Mouse (Mus musculus) olfactory bulb, adult 2 months (tissue): ENCODE measurements around the gene Ppfibp2. TPM values are rescaled to one million over a fixed set of nuclear protein-coding genes. Genes with fewer than 3 reads are reported as not detected.
A peak's percentile ranks its signal among the peaks of the same experiment; 100 is the strongest.

ENCODE experiments used
- H3K27ac ChIP-seq: fragments of 200-500 bp; 2 replicates; pipeline ENCODE4 v1.5.1; 2012; ENCODE audit warnings: low read depth, low read length; ENCODE audit not compliant: insufficient read depth
- H3K4me1 ChIP-seq: fragments of 200-500 bp; 2 replicates; pipeline ENCODE4 v1.6.1; 2012; ENCODE audit warnings: low read length; ENCODE audit not compliant: control insufficient read depth, insufficient read depth
- H3K4me3 ChIP-seq: fragments of 200-500 bp; 2 replicates; pipeline ENCODE4 v1.5.1; 2012; ENCODE audit warnings: mild to moderate bottlenecking, low read depth, low read length, moderate library complexity; ENCODE audit not compliant: insufficient read depth
- CTCF ChIP-seq: fragments of 200-500 bp; IDR thresholded peaks from 2 replicates; pipeline ENCODE4 v1.5.1; 2012; ENCODE audit warnings: low read depth, mild to moderate bottlenecking, low read length, moderate library complexity; ENCODE audit not compliant: insufficient read depth
- POLR2A ChIP-seq: fragments of 200-500 bp; IDR thresholded peaks from 2 replicates; pipeline ENCODE4 v1.6.1; 2012; ENCODE audit warnings: mild to moderate bottlenecking, low read depth, low read length, moderate library complexity; ENCODE audit not compliant: insufficient read depth
- WGBS: fragments of 180-500 bp; shearing (Covaris S2); methylation state at CpG from one replicate; pipeline ENCODE4 v1.1.7; 2018; 5-methylcytosine and 5-hydroxymethylcytosine counted together
- polyA plus RNA-seq: library from polyadenylated mRNA; stranded (reverse); fragments of >200 nt; gene quantifications from 2 replicates; pipeline ENCODE4 v1.2.4, GENCODE M21; 2012; ENCODE audit warnings: low replicate concordance; ENCODE audit not compliant: missing spikeins, insufficient read depth, insufficient read length

Ppfibp2 gene
- not detected in 2 replicates for polyA plus RNA-seq

- peak within 1 kb of the TSS; percentile 52 for H3K4me3 ChIP-seq
- TF ChIP-seq POLR2A (no peak), CTCF (no peak)
- H3K4me1 ChIP-seq: peaks cover 11% of the 10 kb centered on the region
- H3K27ac ChIP-seq: no peak within 1 kb of the TSS
- under 1% methylated on average over 23 of the region's 24 CpGs for WGBS
These were observed at the start of gene Ppfibp2 for GRCm38 (mm10) chr7:107594857-107595402. TSS of gene Ppfibp2 (plus strand) at chr7:107595207.

GRCm38 (mm10) chr7:107547872-107548271, 47.1 kb upstream of the Ppfibp2 start:
- Histone ChIP-seq H3K4me1 (no peaks in the 10 kb centered on the region), H3K4me3 (no peak overlapping the region), H3K27ac (no peak overlapping the region)
- 97% methylated on average over 3 of the region's 3 CpGs for WGBS
- TF ChIP-seq CTCF (no peak), POLR2A (no peak)

GRCm38 (mm10) chr7:107553461-107553860, 41.5 kb upstream of the Ppfibp2 start:
- no peak for TF ChIP-seq POLR2A
- TF ChIP-seq CTCF: no peak

DNA sequence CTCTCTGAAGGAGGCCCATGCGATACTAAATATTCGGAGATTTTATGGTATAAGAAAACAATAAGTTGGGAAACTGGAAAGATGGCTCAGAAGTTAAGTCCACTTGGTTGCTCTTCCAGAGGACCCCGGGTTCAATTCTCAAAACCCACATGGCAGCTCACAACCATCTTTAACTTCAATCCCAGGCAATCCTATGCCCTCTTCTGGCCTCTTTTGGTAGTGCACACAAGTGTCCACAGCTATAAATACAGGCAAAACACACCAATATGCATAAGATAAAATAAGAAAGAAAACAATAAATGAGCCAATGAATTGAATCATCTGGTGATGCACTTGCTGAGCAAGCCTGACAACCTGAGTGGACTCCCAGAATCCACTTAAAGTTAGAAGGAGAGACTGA, 39.1 kb upstream of the Ppfibp2 start:
- no peak for TF ChIP-seq CTCF
- no peak for TF ChIP-seq POLR2A
- no peak overlapping the region for H3K4me3 ChIP-seq
- WGBS: 89% methylated on average over 3 of the region's 3 CpGs
- H3K4me1 ChIP-seq: no peaks in the 10 kb centered on the region
- H3K27ac ChIP-seq: no peak overlapping the region

More at GRCm38 (mm10) chr7:107553461-107553860, 41.5 kb upstream of the Ppfibp2 start:
- Histone ChIP-seq H3K4me1 (no peaks in the 10 kb centered on the region), H3K4me3 (no peak overlapping the region), H3K27ac (no peak overlapping the region)
- 68% methylated on average over 1 of the region's 1 CpGs for WGBS

DNA sequence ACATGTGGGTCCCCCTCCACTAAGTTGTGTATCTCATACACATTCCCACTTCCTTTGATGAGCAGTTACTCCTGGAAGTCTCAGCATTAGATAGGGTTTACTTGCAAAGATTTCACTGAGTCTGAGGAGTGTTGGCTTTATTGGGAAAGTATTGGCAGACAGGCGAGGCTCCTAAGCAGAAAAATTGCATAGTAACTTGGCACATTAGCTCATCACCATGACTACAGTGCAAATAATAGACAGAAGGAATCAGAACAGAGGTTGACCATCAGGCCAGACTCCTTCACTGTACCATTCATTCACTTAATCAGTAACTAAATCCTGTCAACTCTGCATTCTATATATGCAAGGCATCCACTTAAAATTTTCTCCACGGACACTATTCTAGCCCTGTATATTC, 34.3 kb upstream of the Ppfibp2 start:
- Histone ChIP-seq H3K4me3 (no peak overlapping the region), H3K4me1 (no peaks in the 10 kb centered on the region), H3K27ac (no peak overlapping the region)
- 80% methylated on average over 2 of the region's 2 CpGs for WGBS
- TF ChIP-seq CTCF: no peak
- TF ChIP-seq POLR2A: no peak

- H3K4me1 ChIP-seq: no peaks in the 10 kb centered on the region
- no peak overlapping the region for H3K4me3 ChIP-seq
- no peak for TF ChIP-seq POLR2A
- TF ChIP-seq CTCF: no peak
- H3K27ac ChIP-seq: no peak overlapping the region
- 81% methylated on average over 3 of the region's 3 CpGs for WGBS
These were observed 33.4 kb upstream of the Ppfibp2 start for GRCm38 (mm10) chr7:107561584-107561983.

GRCm38 (mm10) chr7:107563727-107564126, 31.3 kb upstream of the Ppfibp2 start:
- WGBS: 54% methylated on average over 2 of the region's 2 CpGs
- no peak for TF ChIP-seq POLR2A
- H3K4me1 ChIP-seq: no peaks in the 10 kb centered on the region

DNA sequence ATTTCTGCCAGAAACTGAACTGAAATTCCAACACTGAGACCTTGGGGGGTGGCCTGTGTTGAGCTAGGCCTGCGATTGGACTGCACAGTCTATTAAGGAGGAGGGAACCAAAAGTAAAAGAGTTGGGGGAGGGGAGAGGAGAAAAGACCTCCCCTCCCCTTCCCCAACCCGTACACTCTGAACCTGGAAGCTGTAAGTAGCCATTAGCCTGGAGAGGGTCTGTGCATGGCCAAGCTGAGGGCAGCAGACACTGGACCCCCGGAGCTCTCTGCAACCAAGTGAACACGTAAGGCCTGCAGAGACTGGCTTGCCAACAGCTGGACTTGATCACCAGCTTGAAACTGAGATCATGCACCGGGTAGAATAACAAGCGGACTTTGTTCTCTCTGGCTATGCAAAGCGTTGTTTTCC, 27.7 kb upstream of the Ppfibp2 start, which contains the start of gene Olfml1:
Gene Olfml1, plus strand, starts transcription at position 186 of the 411 bp plus-strand sequence.
- Histone ChIP-seq H3K4me1 (no peaks in the 10 kb centered on the region), H3K4me3 (peak within 1 kb of the TSS; percentile 30), H3K27ac (peak within 1 kb of the TSS; percentile 67)
- TF ChIP-seq CTCF (no peak), POLR2A (no peak)
- 51% methylated on average over 7 of the region's 7 CpGs for WGBS

More at GRCm38 (mm10) chr7:107563727-107564126, 31.3 kb upstream of the Ppfibp2 start:
- H3K27ac ChIP-seq: no peak overlapping the region
- no peak overlapping the region for H3K4me3 ChIP-seq

DNA sequence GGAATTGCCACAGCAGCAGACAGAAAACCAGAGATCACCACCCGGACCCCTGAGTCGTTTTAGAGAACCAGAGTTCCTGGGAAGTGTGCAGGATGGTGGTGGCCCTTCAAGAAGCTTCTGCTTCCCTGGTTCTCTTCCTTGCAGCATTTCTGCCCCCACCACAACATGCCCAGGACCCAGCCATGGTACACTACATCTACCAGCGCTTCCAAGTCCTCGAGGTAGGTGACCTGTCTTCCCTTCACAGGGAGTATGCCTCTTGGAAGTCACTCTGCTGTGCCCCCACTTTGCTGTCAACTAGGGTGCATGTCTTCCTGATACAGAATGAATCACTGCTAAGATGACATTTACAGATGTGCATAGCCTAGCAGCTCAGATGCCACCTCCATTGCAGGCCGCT, 27.3 kb upstream of the Ppfibp2 start:
- TF ChIP-seq POLR2A (no peak), CTCF (no peak)
- Histone ChIP-seq H3K27ac (peak overlapping the region; percentile 67), H3K4me3 (peak overlapping the region; percentile 26), H3K4me1 (no peaks in the 10 kb centered on the region)
- WGBS: 59% methylated on average over 5 of the region's 5 CpGs
